Mouse (Mus musculus) hindbrain, embryonic 12.5 days (tissue): Measurements from ENCODE around the gene Myh6. TPM values are rescaled to one million over a fixed set of nuclear protein-coding genes. Genes with fewer than 3 reads are reported as not detected.

Source experiments
- ATAC-seq: fragments of 200-750 bp; cut with Nextera tagmentation; 2 replicates; pipeline ENCODE4 v1.8.0; 2017; ENCODE audit warnings: moderate TSS enrichment; ENCODE audit not compliant: low FRiP score
- H3K27ac ChIP-seq: fragments of 300-500 bp; sonication (generic); 2 replicates; pipeline ENCODE4 v1.5.1; 2016; ENCODE audit warnings: mild to moderate bottlenecking
- H3K27me3 ChIP-seq: fragments of 300-500 bp; sonication (generic); 2 replicates; pipeline ENCODE4 v1.6.1; 2016; ENCODE audit warnings: mild to moderate bottlenecking
- H3K36me3 ChIP-seq: fragments of 300-500 bp; sonication (generic); 2 replicates; pipeline ENCODE4 v1.6.1; 2016; ENCODE audit warnings: mild to moderate bottlenecking
- H3K4me1 ChIP-seq: fragments of 300-500 bp; sonication (generic); 2 replicates; pipeline ENCODE4 v1.6.1; 2016
- H3K4me2 ChIP-seq: fragments of 300-500 bp; sonication (generic); replicated peaks from 2 replicates; pipeline ENCODE4 v1.6.1; 2016; ENCODE audit warnings: mild to moderate bottlenecking
- H3K4me3 ChIP-seq: fragments of 300-500 bp; sonication (generic); 2 replicates; pipeline ENCODE4 v1.5.1; 2016; ENCODE audit warnings: mild to moderate bottlenecking
- H3K9ac ChIP-seq: fragments of 300-500 bp; sonication (generic); 2 replicates; pipeline ENCODE4 v1.6.1; 2016; ENCODE audit warnings: mild to moderate bottlenecking, moderate library complexity
- H3K9me3 ChIP-seq: fragments of 300-500 bp; sonication (generic); replicated peaks from 2 replicates; pipeline ENCODE4 v1.6.1; 2016; ENCODE audit warnings: mild to moderate bottlenecking
- WGBS: fragments of 180-500 bp; shearing (Covaris S2); methylation state at CpG from one replicate; pipeline ENCODE4 v1.1.7; 2016; 5-methylcytosine and 5-hydroxymethylcytosine counted together
- polyA plus RNA-seq: library from polyadenylated mRNA; unstranded; fragments of >200 nt; fragmentation: Nextera tagmentation; extraction: Ambion mirVana; gene quantifications from 2 replicates; pipeline ENCODE4 v1.2.1, GENCODE M21; 2016

Gene Myh6
- polyA plus RNA-seq, 1 experiment from 2014 or later = 1.4 TPM

DNA sequence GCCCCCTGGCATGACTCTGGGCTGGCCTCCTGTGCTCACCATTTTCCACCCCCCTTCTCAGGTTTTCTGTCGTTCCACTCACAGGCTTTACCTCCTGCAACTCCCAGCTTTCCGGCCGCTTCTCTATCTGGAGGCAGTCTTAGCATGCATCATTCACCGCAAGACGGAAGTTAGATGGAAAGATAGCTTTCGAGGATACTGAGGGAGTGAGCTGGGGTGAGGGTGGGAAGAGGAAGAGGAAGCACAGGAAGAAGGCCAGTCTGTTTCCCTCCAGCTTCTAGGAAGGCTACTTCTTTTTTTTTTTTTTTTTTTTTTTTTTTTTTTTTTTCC, 29.9 kb downstream of the Myh6 start:
- H3K9ac ChIP-seq = 0 out of 2 replicates have a peak overlapping the region, but pooled peaks have one; percentile 28
- WGBS = 50% methylated on average over 6 of the region's 6 CpGs
- no peak for ATAC-seq
- H3K27me3 ChIP-seq = no peaks in the 10 kb centered on the region; the same call in 1 of the 2 replicates
- peak overlapping the region; percentile 58 for H3K27ac ChIP-seq
- H3K9me3 ChIP-seq = no peaks in the 10 kb centered on the region
- peaks cover 19% of the 10 kb centered on the region for H3K4me1 ChIP-seq
- no peak overlapping the region for H3K4me3 ChIP-seq
- H3K4me2 ChIP-seq = peak overlapping the region; percentile 15; the same call in 1 of the 2 replicates
- no peaks in the 10 kb centered on the region for H3K36me3 ChIP-seq

DNA sequence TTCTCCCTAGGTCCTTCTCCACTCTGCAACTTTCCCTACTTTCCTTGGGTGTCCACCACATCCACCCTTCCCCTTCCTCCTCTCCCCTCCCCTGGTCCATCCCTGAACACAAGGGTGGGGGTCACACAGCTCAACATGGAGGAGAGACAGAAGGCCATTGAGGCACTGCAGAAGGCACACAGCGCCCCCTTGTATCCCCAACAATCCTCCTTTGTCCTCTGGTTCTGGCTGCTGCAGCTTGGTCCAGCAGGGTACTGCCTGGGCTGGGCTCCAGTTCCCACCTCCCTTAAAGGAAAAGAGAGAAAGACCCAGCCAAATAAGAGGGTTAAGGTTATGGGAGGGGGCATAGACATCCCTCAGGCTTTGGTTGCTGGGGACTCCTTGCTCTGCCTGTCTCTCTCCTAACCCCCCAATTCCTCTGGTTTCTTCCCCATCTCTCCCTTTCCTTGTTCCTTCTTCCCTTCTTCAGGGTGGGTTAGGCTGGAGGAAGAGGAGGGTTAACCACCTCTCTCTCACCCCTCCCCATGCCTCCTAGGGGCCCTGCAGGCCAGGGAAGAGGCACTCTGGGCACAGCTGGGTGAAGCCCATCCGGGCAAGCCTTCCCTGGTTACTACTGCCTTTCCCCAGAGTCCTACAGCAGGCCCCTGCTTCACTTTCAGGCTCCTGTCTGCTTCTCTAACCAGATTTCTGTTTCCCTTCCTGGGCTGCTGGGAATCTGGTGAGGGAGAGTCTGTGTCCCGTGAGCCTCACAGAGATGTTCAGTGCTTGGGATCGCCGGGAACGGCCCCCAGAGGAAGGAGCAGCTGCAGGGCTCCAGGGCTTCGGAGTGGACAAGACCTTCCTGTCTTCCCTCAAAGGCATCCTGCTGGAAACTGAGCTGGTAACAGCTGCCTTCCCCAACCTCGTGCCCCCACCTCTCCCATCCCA, 30.6 kb downstream of the Myh6 start, which contains the start of gene Cmtm5:
Gene Cmtm5, plus strand, starts transcription at position 358 of the 927 bp plus-strand sequence.
- Histone ChIP-seq H3K4me1 (peaks cover 19% of the 10 kb centered on the region), H3K36me3 (no peaks in the 10 kb centered on the region), H3K4me3 (no peak within 1 kb of the TSS), H3K27me3 (no peaks in the 10 kb centered on the region; the same call in 1 of the 2 replicates), H3K9ac (peak within 1 kb of the TSS; percentile 28; the same call in 1 of the 2 replicates), H3K27ac (peak within 1 kb of the TSS; percentile 58), H3K9me3 (no peaks in the 10 kb centered on the region), H3K4me2 (peak within 1 kb of the TSS; percentile 15; the same call in 1 of the 2 replicates)
- WGBS = 25% methylated on average over 8 of the region's 8 CpGs
- ATAC-seq = 0 out of 2 replicates have a peak, but pooled peaks have one; percentile 24

GRCm38 (mm10) chr14:54932645-54933150, 34.0 kb downstream of the Myh6 start, which contains the start of gene Il25:
TSS of gene Il25 (plus strand) at chr14:54932695.
- Histone ChIP-seq H3K27ac (no peak within 1 kb of the TSS), H3K4me1 (peaks cover 25% of the 10 kb centered on the region), H3K27me3 (no peaks in the 10 kb centered on the region; the same call in 1 of the 2 replicates), H3K9me3 (no peaks in the 10 kb centered on the region), H3K4me2 (no peak within 1 kb of the TSS), H3K4me3 (no peak within 1 kb of the TSS), H3K36me3 (no peaks in the 10 kb centered on the region), H3K9ac (no peak within 1 kb of the TSS)
- peak; percentile 14; the same call in 1 of the 2 replicates for ATAC-seq
- WGBS = 25% methylated on average over 6 of the region's 6 CpGs

DNA sequence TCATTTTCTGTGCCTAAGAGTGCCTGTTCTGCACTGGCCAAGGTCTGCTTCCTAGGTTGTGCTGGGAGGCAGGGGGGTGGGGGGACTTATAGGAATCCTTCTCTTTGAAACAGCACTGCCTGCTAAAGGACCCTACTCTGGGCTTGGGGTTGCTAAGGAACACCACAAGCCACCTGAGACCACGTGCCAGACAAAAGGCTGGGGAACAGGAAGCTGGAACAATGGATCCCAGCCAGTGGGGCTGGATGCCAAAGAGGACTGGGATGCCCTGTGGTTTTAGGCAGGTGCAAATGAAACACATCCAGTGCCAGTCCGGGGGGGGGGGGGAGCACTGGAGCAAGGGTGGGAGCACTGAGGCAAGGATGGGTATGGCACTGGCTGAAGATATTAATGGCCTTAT, 36.3 kb downstream of the Myh6 start:
- no peak overlapping the region for H3K27ac ChIP-seq
- no peaks in the 10 kb centered on the region; the same call in 1 of the 2 replicates for H3K27me3 ChIP-seq
- no peaks in the 10 kb centered on the region for H3K36me3 ChIP-seq
- no peak overlapping the region for H3K9ac ChIP-seq
- no peak overlapping the region for H3K4me2 ChIP-seq
- H3K4me3 ChIP-seq = no peak overlapping the region
- H3K4me1 ChIP-seq = peaks cover 33% of the 10 kb centered on the region
- WGBS = 19% methylated on average over 2 of the region's 2 CpGs
- no peaks in the 10 kb centered on the region for H3K9me3 ChIP-seq
- ATAC-seq = no peak

DNA sequence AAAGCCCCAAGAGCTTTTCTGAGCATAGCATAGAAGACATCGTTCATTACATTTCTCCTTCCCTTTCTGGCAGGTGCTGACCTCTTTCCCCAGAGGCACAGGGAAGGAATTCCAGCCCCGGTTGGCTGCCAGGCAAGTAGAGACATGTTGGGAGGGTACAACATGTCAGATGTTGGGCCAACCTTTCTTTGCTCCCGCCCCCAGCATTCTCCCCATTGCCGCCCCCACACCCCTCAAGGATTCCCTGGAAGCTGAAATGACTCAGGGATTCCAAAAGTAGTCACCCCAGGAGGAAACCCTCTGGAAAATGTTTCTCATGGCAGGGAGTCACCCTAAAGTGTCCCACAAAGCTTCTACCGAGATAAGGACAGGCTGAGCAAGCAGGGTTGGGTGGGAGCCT, 36.9 kb downstream of the Myh6 start:
- WGBS = 75% methylated on average over 5 of the region's 5 CpGs
- peaks cover 39% of the 10 kb centered on the region for H3K4me1 ChIP-seq
- no peaks in the 10 kb centered on the region; the same call in 1 of the 2 replicates for H3K27me3 ChIP-seq
- no peak overlapping the region for H3K4me2 ChIP-seq
- H3K4me3 ChIP-seq = no peak overlapping the region
- no peak overlapping the region for H3K9ac ChIP-seq
- no peaks in the 10 kb centered on the region for H3K36me3 ChIP-seq
- no peak for ATAC-seq
- no peaks in the 10 kb centered on the region for H3K9me3 ChIP-seq
- no peak overlapping the region for H3K27ac ChIP-seq

- peaks cover 45% of the 10 kb centered on the region for H3K4me1 ChIP-seq
- H3K4me2 ChIP-seq = peak overlapping the region; percentile 91
- H3K9me3 ChIP-seq = no peaks in the 10 kb centered on the region
- WGBS = 15% methylated on average over 7 of the region's 7 CpGs
- H3K27ac ChIP-seq = peak overlapping the region; percentile 95
- peak overlapping the region; percentile 78 for H3K9ac ChIP-seq
- no peaks in the 10 kb centered on the region; the same call in 1 of the 2 replicates for H3K27me3 ChIP-seq
- H3K36me3 ChIP-seq = peaks cover 1% of the 10 kb centered on the region
- peak overlapping the region; percentile 55 for H3K4me3 ChIP-seq
- ATAC-seq = no peak
These were observed 39.4 kb downstream of the Myh6 start for GRCm38 (mm10) chr14:54927296-54927695.

- WGBS = under 1% methylated on average over 39 of the region's 58 CpGs
- no peaks in the 10 kb centered on the region; the same call in 1 of the 2 replicates for H3K27me3 ChIP-seq
- H3K4me1 ChIP-seq = peaks cover 45% of the 10 kb centered on the region
- peaks cover 6% of the 10 kb centered on the region for H3K9me3 ChIP-seq
- H3K9ac ChIP-seq = peak overlapping the region; percentile 78
- peak; percentile 72 for ATAC-seq
- peak overlapping the region; percentile 91 for H3K4me2 ChIP-seq
- H3K27ac ChIP-seq = peak overlapping the region; percentile 95
- peak overlapping the region; percentile 55 for H3K4me3 ChIP-seq
- H3K36me3 ChIP-seq = peaks cover 8% of the 10 kb centered on the region
These were observed 40.1 kb downstream of the Myh6 start for GRCm38 (mm10) chr14:54926401-54927158.

- Histone ChIP-seq H3K27ac (peak within 1 kb of the TSS; percentile 95), H3K4me2 (peak within 1 kb of the TSS; percentile 91), H3K9ac (peak within 1 kb of the TSS; percentile 78), H3K9me3 (peaks cover 16% of the 10 kb centered on the region), H3K36me3 (peaks cover 17% of the 10 kb centered on the region), H3K4me3 (peak within 1 kb of the TSS; percentile 55), H3K4me1 (peaks cover 45% of the 10 kb centered on the region), H3K27me3 (no peaks in the 10 kb centered on the region; the same call in 1 of the 2 replicates)
- peak; percentile 51 for ATAC-seq
- WGBS = 1% methylated on average over 57 of the region's 57 CpGs
These were observed 41.1 kb downstream of the Myh6 start, which contains the start of gene Efs for GRCm38 (mm10) chr14:54925349-54926342. TSS of gene Efs (minus strand) at chr14:54926126.

DNA sequence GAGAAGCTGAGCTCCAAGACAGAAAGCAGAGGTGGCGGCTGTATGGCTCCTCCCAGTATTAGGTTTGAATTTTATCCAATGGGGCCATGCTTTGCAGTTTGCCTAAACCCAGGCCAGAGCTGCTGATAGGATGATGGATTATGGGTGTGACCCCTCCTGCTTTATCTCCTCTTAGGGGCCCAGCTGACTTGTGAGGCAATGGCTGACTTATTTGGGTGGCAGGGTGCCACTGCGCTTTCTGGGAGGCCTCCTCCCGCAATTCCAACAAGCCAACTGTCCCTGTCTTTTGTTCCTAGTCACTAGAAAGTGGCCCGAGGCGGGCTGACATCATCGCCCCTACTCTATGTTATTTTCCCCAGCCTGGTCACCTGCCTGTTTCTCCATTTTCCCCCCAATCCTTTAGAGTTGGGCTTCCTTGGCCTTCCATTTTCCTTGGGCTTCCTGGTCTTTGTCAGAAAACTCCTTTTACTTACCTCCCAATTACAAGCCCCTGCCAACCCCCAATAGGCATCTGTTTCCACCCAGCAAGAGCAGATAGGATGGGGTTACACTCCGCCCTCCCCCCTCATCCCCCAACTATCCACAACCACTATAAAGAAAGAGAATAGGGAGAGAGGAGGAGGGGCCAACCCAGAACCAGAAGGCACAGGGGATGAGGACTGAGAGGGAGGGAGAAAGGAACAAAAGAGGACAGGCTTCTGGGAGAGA, 41.9 kb downstream of the Myh6 start:
- Histone ChIP-seq H3K4me1 (peaks cover 39% of the 10 kb centered on the region), H3K4me3 (peak overlapping the region; percentile 55), H3K27ac (peak overlapping the region; percentile 95), H3K9me3 (peaks cover 16% of the 10 kb centered on the region), H3K9ac (peak overlapping the region; percentile 78), H3K4me2 (peak overlapping the region; percentile 91), H3K36me3 (peaks cover 26% of the 10 kb centered on the region), H3K27me3 (no peaks in the 10 kb centered on the region; the same call in 1 of the 2 replicates)
- 7% methylated on average over 7 of the region's 7 CpGs for WGBS
- peak; percentile 55 for ATAC-seq

DNA sequence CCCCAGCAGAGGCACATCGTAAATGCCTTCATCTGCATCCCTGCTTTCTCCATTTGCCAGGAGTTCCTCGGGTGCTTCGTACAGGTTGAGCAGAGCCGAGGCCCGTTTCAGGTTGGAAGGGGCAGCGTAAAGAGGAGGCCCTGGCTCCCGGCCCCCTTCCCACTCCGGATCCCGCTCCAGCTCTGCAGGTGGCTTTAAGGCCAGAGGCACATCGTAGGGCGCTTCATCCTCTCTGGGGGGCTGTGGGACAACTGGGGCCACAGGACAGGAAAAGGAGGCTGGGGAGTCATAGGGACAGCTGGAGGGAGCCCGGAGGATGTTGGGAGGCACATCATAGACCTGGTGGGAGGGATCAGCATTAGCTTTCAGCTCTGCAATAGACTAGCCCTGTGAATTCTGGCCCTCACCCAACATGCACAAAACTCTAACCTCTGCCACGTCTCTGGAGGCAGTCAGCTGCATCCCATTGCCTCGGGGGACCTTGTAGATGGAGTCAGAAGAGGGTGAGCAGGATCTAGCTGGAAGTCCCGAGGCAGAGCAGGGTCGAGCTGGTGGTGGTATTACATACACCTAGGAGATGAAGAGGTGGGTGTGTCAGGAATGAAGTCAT, 46.5 kb downstream of the Myh6 start:
- no peak for ATAC-seq
- peaks cover 17% of the 10 kb centered on the region for H3K4me1 ChIP-seq
- peaks cover 16% of the 10 kb centered on the region for H3K9me3 ChIP-seq
- no peak overlapping the region for H3K4me2 ChIP-seq
- H3K27me3 ChIP-seq = no peaks in the 10 kb centered on the region
- H3K4me3 ChIP-seq = no peak overlapping the region
- no peak overlapping the region for H3K9ac ChIP-seq
- WGBS = 92% methylated on average over 16 of the region's 16 CpGs
- H3K36me3 ChIP-seq = peaks cover 54% of the 10 kb centered on the region
- no peak overlapping the region for H3K27ac ChIP-seq
